Mouse (Mus musculus) stomach, postnatal 0 days (tissue): ENCODE data around the gene Wwc1. TPM values are rescaled to one million over a fixed set of nuclear protein-coding genes. Genes with fewer than 3 reads are reported as not detected.
A peak's percentile ranks its signal among the peaks of the same experiment; 100 is the strongest.

ENCODE experiments used
- ATAC-seq: fragments of 200-750 bp; cut with Nextera tagmentation; 2 replicates; pipeline ENCODE4 v1.8.0; 2017; ENCODE audit not compliant: low FRiP score, low TSS enrichment
- DNase-seq: peaks from one replicate; pipeline ENCODE4 v3.0.0-alpha.2; 2016; ENCODE audit warnings: low spot score
- H3K27ac ChIP-seq: fragments of 300-500 bp; sonication (generic); replicated peaks from 2 replicates; pipeline ENCODE4 v1.5.1; 2014; ENCODE audit warnings: mild to moderate bottlenecking, control low read depth
- H3K27me3 ChIP-seq: fragments of 300-500 bp; sonication (generic); 2 replicates; pipeline ENCODE4 v1.6.1; 2014; ENCODE audit warnings: low read length; ENCODE audit not compliant: control insufficient read depth, insufficient read depth
- H3K36me3 ChIP-seq: fragments of 300-500 bp; sonication (generic); 2 replicates; pipeline ENCODE4 v1.6.1; 2014; ENCODE audit warnings: low read length, mixed read lengths; ENCODE audit not compliant: control insufficient read depth, insufficient read depth
- H3K4me1 ChIP-seq: fragments of 300-500 bp; sonication (generic); replicated peaks from 2 replicates; pipeline ENCODE4 v1.6.1; 2014; ENCODE audit warnings: antibody characterized with exemption; ENCODE audit not compliant: control insufficient read depth, insufficient read depth
- H3K4me2 ChIP-seq: fragments of 300-500 bp; sonication (generic); replicated peaks from 2 replicates; pipeline ENCODE4 v1.6.1; 2014; ENCODE audit warnings: low read depth, mild to moderate bottlenecking, control low read depth, moderate library complexity
- H3K4me3 ChIP-seq: fragments of 300-500 bp; sonication (generic); 2 replicates; pipeline ENCODE4 v1.5.1; 2014; ENCODE audit warnings: low read depth, low read length, control low read depth
- H3K9ac ChIP-seq: fragments of 300-500 bp; sonication (generic); 2 replicates; pipeline ENCODE4 v1.6.1; 2014; ENCODE audit warnings: mild to moderate bottlenecking, low read length, control low read depth, mixed read lengths
- H3K9me3 ChIP-seq: fragments of 300-500 bp; sonication (generic); 2 replicates; pipeline ENCODE4 v1.6.1; 2016; ENCODE audit warnings: low read length; ENCODE audit not compliant: control insufficient read depth
- CTCF ChIP-seq: IDR thresholded peaks from 2 replicates; pipeline ENCODE4 v1.5.1; 2016; ENCODE audit warnings: antibody characterized with exemption, low read depth, mild to moderate bottlenecking, moderate library complexity
- EP300 ChIP-seq: optimal IDR thresholded peaks from 2 replicates; pipeline ENCODE3; 2016; ENCODE audit warnings: antibody characterized with exemption
- WGBS: fragments of 180-500 bp; shearing (Covaris S2); extraction: QIAGEN DNeasy Blood & Tissue Kit; methylation state at CpG from one replicate; pipeline ENCODE4 v1.1.7; 2014; 5-methylcytosine and 5-hydroxymethylcytosine counted together
- polyA plus RNA-seq: library from polyadenylated mRNA; unstranded; fragments of >200 nt; fragmentation: Nextera tagmentation; extraction: Ambion mirVana; gene quantifications from 2 replicates; pipeline ENCODE4 v1.2.1, GENCODE M21; 2015

Wwc1 gene
- polyA plus RNA-seq, 1 experiment from 2014 or later = 7.8 TPM

DNA sequence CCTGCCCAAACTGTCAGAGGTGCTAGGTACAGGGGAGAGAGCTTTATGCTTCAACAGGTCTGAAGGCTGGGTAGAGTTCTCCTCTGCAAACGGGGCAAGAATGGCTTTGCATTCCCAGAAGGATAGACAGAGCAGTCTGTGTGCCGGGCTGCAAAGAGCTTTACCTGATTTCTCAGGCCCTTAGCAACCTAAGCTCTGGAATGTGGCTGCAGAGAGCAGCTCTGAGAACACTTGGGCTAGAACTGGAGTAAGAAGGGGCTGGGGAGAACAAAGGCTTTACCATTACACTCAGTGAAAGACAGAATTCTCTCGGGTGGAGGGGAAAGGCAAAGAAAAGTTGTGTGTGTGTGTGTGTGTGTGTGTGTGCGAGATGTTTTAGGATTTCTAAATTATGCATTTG, 86.9 kb downstream of the Wwc1 start:
- no peak for ATAC-seq
- H3K27me3 ChIP-seq = no peaks in the 10 kb centered on the region
- no peak overlapping the region for H3K4me2 ChIP-seq
- TF ChIP-seq EP300 (no peak), CTCF (no peak)
- DNase-seq = no peak
- no peak overlapping the region; the same call in 1 of the 2 replicates for H3K27ac ChIP-seq
- 48% methylated on average over 4 of the region's 4 CpGs for WGBS
- no peak overlapping the region for H3K4me3 ChIP-seq
- no peak overlapping the region for H3K9ac ChIP-seq
- no peaks in the 10 kb centered on the region for H3K4me1 ChIP-seq
- H3K36me3 ChIP-seq = no peaks in the 10 kb centered on the region
- H3K9me3 ChIP-seq = no peaks in the 10 kb centered on the region

GRCm38 (mm10) chr11:35893018-35893421, 87.3 kb downstream of the Wwc1 start:
- no peak for TF ChIP-seq EP300
- no peak for TF ChIP-seq CTCF
- H3K27ac ChIP-seq = peak overlapping the region; percentile 14
- no peak overlapping the region for H3K4me2 ChIP-seq
- H3K9ac ChIP-seq = no peak overlapping the region
- H3K36me3 ChIP-seq = no peaks in the 10 kb centered on the region
- H3K9me3 ChIP-seq = no peaks in the 10 kb centered on the region
- H3K27me3 ChIP-seq = no peaks in the 10 kb centered on the region
- ATAC-seq = no peak
- no peaks in the 10 kb centered on the region for H3K4me1 ChIP-seq
- DNase-seq = no peak
- H3K4me3 ChIP-seq = no peak overlapping the region
- 44% methylated on average over 10 of the region's 10 CpGs for WGBS

- H3K9ac ChIP-seq = no peak overlapping the region
- no peak overlapping the region for H3K4me2 ChIP-seq
- ATAC-seq (no peak), DNase-seq (no peak)
- 66% methylated on average over 9 of the region's 9 CpGs for WGBS
- no peaks in the 10 kb centered on the region for H3K4me1 ChIP-seq
- TF ChIP-seq CTCF (no peak), EP300 (no peak)
- H3K27me3 ChIP-seq = no peaks in the 10 kb centered on the region
- no peak overlapping the region for H3K27ac ChIP-seq
- no peaks in the 10 kb centered on the region for H3K9me3 ChIP-seq
- H3K36me3 ChIP-seq = no peaks in the 10 kb centered on the region
- H3K4me3 ChIP-seq = no peak overlapping the region
These were observed 88.0 kb downstream of the Wwc1 start for GRCm38 (mm10) chr11:35892293-35892692.

GRCm38 (mm10) chr11:35888790-35889189, 91.5 kb downstream of the Wwc1 start:
- TF ChIP-seq CTCF = no peak
- TF ChIP-seq EP300 = no peak
- DNase-seq (no peak), ATAC-seq (no peak)
- Histone ChIP-seq H3K4me2 (no peak overlapping the region), H3K9ac (no peak overlapping the region), H3K4me3 (no peak overlapping the region), H3K9me3 (no peaks in the 10 kb centered on the region), H3K4me1 (no peaks in the 10 kb centered on the region), H3K36me3 (no peaks in the 10 kb centered on the region), H3K27ac (no peak overlapping the region), H3K27me3 (no peaks in the 10 kb centered on the region)
- 86% methylated on average over 8 of the region's 8 CpGs for WGBS

- TF ChIP-seq EP300 (no peak), CTCF (no peak)
- ATAC-seq (no peak), DNase-seq (no peak)
- H3K4me1 ChIP-seq = no peaks in the 10 kb centered on the region
- H3K4me3 ChIP-seq = no peak overlapping the region
- H3K27ac ChIP-seq = no peak overlapping the region
- no peak overlapping the region for H3K4me2 ChIP-seq
- H3K9ac ChIP-seq = no peak overlapping the region
- H3K9me3 ChIP-seq = no peaks in the 10 kb centered on the region
- no peaks in the 10 kb centered on the region; the same call in 1 of the 2 replicates for H3K36me3 ChIP-seq
- H3K27me3 ChIP-seq = no peaks in the 10 kb centered on the region
- WGBS = 93% methylated on average over 6 of the region's 6 CpGs
These were observed 97.5 kb downstream of the Wwc1 start for GRCm38 (mm10) chr11:35882777-35883176.

DNA sequence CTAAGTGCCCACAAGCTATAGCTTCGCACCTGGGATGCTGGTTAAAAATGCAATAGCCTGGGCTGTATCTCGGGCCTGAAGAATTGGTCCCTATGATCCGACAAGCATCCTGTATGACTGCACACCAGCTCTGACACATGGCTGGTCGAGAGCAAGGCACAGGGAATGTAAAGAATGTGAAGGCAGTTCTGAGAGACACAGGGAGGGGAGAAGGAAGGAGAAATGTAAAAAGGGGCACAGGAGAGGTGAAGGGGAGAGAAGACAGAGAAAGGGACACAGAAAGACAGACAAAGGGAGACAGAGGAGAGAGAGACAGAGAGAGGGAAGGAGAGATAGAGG, 101.8 kb downstream of the Wwc1 start:
- H3K27ac ChIP-seq = no peak overlapping the region
- no peak overlapping the region for H3K9ac ChIP-seq
- ATAC-seq (no peak), DNase-seq (no peak)
- TF ChIP-seq EP300 = no peak
- no peak for TF ChIP-seq CTCF
- H3K27me3 ChIP-seq = no peaks in the 10 kb centered on the region
- H3K36me3 ChIP-seq = peaks cover 3% of the 10 kb centered on the region
- H3K4me1 ChIP-seq = no peaks in the 10 kb centered on the region
- WGBS = 46% methylated on average over 4 of the region's 4 CpGs
- H3K4me2 ChIP-seq = no peak overlapping the region
- no peaks in the 10 kb centered on the region for H3K9me3 ChIP-seq
- no peak overlapping the region for H3K4me3 ChIP-seq
